Mouse (Mus musculus) macrophage (primary cell): ENCODE measurements around the gene Sbk3. TPM values are rescaled to one million over a fixed set of nuclear protein-coding genes. Genes with fewer than 3 reads are reported as not detected.
A peak's percentile ranks its signal among the peaks of the same experiment; 100 is the strongest.
"Not testable (repeated sequence)": the region's sequence is repeated elsewhere in the genome, so short reads cannot be mapped to it uniquely, and the experiment has no call there.

ENCODE experiments used
- H3K27ac ChIP-seq: fragments of 350-480 bp; formaldehyde crosslinking; 2 replicates; pipeline ENCODE4 v1.9.0; 2021
- H3K36me3 ChIP-seq: fragments of 350-480 bp; formaldehyde crosslinking; 2 replicates; pipeline ENCODE4 v1.9.0; 2021; ENCODE audit errors: inconsistent target
- H3K4me3 ChIP-seq: fragments of 350-480 bp; formaldehyde crosslinking; 2 replicates; pipeline ENCODE4 v1.9.0; 2021; ENCODE audit errors: inconsistent target
- H3K79me2 ChIP-seq: fragments of 350-480 bp; formaldehyde crosslinking; 2 replicates; pipeline ENCODE4 v1.9.0; 2021; ENCODE audit errors: inconsistent target
- WGBS: methylation state at CpG from one replicate; pipeline ENCODE4 v1.1.7; 2026; ENCODE audit warnings: inconsistent platforms; ENCODE audit not compliant: missing documents; 5-methylcytosine and 5-hydroxymethylcytosine counted together
- polyA plus RNA-seq: library from polyadenylated mRNA; stranded (reverse); fragments of 250-400 nt; gene quantifications from 3 replicates; pipeline ENCODE4 v1.2.4, GENCODE M21; 2018; ENCODE audit warnings: inconsistent platforms
- total RNA-seq, 78 experiments: library from RNA; depleted of rRNA; stranded (reverse); fragments of 250-400 nt; gene quantifications; 1 replicate in 9 of 78; 2 replicates in 24 of 78; 3 replicates in 43 of 78; 4 replicates in 2 of 78; pipeline ENCODE4 v1.2.4; 2018; ENCODE audit warnings: inconsistent platforms in 56 of 78

Sbk3 gene
- total RNA-seq (2018; cell fraction: chromatin; rRNA removed) = not detected
- total RNA-seq (2018; cell fraction: cytosol; rRNA removed) = not detected
- total RNA-seq (2018; cell fraction: nucleus; rRNA removed) = not detected
- not detected in 3 replicates for polyA plus RNA-seq

DNA sequence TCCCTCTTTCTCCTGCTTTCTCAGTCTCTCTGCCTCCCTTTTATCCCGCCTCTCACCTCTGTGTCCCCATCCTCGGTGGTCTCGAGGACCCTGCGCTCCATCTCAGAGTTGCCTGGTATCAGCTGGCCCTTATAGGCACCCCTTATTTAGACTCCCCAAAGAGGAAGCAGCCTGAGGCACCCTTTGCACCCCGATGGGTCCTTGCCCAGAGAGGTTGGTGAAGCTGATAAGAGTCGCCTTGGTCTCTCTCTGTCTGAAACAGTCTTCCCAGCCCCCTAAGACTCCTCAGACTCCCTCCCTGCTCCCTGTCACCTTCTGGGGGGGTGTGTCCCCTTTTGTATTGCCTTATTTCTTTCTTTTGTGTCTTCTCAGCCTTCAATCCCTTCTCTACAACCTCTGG is at the start of gene Sbk3:
Sbk3 (minus strand) TSS at position 101 of the 400 bp plus-strand sequence.
- Histone ChIP-seq H3K79me2 (no peaks in the 10 kb centered on the region), H3K36me3 (no peaks in the 10 kb centered on the region), H3K27ac (no peak within 1 kb of the TSS), H3K4me3 (no peak within 1 kb of the TSS)
- 37% methylated on average over 6 of the region's 6 CpGs for WGBS

DNA sequence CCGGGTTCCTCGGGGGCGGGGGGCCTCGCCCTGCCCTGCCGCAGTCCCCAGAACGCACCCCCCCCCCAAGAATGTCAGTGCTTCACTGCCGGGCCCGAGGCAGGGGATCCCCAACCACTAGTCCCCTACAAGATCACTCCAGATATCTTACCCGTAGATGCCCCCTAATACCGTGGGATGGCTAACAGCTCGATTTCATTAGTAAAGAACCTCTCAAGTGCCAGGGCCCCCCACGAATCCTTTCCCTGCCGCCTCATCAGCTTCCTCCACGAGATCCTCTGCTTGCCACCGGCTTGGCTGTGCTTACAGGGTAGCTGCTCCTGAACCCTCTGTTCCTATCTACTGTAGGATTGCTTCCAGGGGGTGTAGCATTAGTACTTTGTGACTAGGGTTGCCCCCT is 49.7 kb upstream of the Sbk3 start:
- H3K79me2 ChIP-seq = peaks cover 81% of the 10 kb centered on the region
- H3K27ac ChIP-seq = peak overlapping the region; percentile 63
- peak overlapping the region; percentile 84 for H3K4me3 ChIP-seq
- H3K36me3 ChIP-seq = peaks cover 27% of the 10 kb centered on the region; the same call in 1 of the 2 replicates
- 0% methylated on average over 15 of the region's 15 CpGs for WGBS

DNA sequence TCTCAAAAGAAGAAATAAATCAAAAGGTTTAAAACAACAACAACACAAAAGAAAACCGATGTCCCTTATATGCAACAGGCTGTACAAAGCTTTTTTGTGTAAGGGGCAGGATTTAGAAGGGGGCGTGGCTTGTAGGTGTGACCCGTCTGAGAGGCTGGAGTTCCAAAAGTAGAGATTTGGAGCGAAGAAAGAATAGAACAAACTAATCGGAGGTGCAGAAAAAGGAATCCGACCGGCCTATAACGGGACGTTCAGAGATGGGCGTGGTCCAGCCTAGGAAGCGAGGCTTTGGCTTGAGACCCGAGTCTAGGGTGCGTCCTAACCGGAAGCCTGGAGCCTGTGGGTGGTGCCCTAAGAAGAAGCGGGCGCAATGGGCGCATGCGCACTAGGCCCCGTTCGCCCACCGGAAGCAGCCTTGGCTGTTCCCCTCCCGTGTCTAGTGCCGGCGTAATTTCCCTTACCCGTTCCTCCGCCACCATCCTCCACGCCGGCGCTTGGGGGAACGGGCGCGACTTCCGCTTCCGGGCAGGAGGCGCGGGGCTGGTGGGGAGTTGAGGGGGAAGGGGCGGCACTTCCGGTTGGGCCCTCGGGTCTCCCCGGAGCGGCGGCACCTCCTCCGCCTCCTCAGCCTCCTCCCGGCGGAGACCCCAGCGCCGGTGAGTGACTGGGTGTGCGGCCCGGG is 49.2 kb upstream of the Sbk3 start, which contains the start of the genes Zfp865 and Ccdc106:
Zfp865 (plus strand) TSS at position 377 of the 682 bp plus-strand sequence.
Ccdc106 (plus strand) TSS at position 554 of the 682 bp plus-strand sequence.
- Histone ChIP-seq H3K27ac (peak within 1 kb of the TSS; percentile 81), H3K79me2 (peaks cover 76% of the 10 kb centered on the region), H3K36me3 (peaks cover 27% of the 10 kb centered on the region; the same call in 1 of the 2 replicates), H3K4me3 (peak within 1 kb of the TSS; percentile 84)
- 1% methylated on average over 48 of the region's 49 CpGs for WGBS

DNA sequence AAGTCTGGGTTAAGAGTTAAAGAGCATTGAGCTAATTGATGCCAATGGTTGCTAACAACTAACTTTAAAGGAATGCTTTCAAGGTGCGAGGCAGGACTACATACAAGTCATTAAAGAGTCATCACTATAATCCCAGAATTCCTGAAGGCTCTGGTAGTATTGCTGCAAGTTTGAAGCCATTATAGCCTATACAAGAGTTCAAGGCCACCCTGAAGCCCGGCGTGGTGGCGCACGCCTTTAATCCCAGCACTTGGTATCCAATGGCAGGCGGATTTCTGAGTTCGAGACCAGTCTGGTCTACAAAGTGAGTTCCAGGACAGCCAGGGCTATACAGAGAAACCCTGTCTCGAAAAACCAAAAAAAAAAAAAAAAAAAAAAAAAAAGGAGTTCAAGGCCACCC is 48.6 kb upstream of the Sbk3 start:
- Histone ChIP-seq H3K4me3 (peak overlapping the region; percentile 44), H3K36me3 (peaks cover 25% of the 10 kb centered on the region; the same call in 1 of the 2 replicates), H3K27ac (peak overlapping the region; percentile 81), H3K79me2 (peaks cover 70% of the 10 kb centered on the region)
- 30% methylated on average over 1 of the region's 8 CpGs for WGBS

DNA sequence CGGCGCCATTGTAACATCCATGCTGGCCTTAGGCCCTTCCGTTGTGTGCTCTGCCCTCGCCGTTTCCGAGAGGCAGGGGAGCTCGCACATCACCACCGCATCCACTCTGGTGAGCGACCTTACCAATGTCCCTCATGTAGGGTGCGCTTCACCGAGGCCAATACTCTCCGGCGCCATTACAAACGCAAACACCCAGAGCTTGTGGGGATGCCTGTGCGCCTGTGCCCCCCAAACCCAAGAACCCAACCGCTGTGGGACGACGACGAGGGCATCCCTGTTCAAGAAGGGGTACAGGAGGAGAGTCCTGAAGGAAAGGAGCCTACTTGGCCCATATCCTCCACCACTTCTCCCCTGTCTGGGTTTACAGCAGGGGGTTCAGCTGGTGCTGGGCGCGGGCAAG is 47.0 kb upstream of the Sbk3 start:
- Histone ChIP-seq H3K36me3 (peaks cover 11% of the 10 kb centered on the region; the same call in 1 of the 2 replicates), H3K79me2 (peaks cover 57% of the 10 kb centered on the region), H3K27ac (no peak overlapping the region), H3K4me3 (no peak overlapping the region)
- WGBS = 94% methylated on average over 21 of the region's 21 CpGs

DNA sequence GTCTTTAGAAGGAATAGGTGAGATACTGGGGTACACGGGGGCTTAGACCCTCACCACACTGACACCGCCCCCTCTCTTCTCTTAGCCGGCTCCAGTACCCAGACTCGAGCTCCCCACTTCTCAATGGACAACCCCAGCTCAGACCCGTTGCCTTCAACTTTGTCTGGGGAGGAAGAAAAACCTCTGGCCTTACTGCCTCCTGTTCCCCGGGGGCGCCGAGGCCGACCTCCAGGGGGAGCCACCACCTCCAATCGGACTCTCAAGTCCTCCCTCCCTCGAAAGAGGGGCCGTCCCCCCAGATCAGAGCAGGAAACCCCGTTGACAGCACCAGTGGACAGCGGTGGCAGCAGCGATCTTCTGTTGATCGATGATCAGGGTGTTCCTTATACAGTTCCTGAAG is 46.4 kb upstream of the Sbk3 start:
- peaks cover 57% of the 10 kb centered on the region for H3K79me2 ChIP-seq
- 94% methylated on average over 16 of the region's 16 CpGs for WGBS
- no peak overlapping the region for H3K4me3 ChIP-seq
- H3K36me3 ChIP-seq = peaks cover 11% of the 10 kb centered on the region; the same call in 1 of the 2 replicates
- H3K27ac ChIP-seq = no peak overlapping the region

DNA sequence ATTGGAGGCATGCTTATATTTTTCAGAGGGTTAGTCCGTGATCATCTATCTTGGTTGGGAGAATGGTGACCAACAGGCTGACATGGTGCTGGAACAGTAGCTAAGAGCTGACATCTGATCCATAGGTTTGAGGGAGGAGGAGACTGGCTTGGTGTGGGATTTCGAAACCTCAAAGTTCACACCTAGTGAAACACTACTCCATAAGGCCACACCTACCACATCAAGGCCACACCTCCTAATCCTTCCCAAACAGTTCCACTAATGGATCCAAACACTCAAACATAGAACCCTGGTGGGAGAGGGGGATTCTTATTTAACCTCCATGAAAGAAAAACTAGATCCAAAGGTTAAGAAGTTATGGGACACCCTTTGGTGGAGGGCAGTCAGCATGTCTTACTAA is 46.0 kb upstream of the Sbk3 start:
- 80% methylated on average over 2 of the region's 2 CpGs for WGBS
- Histone ChIP-seq H3K4me3 (no peak overlapping the region), H3K36me3 (peaks cover 11% of the 10 kb centered on the region), H3K79me2 (peaks cover 57% of the 10 kb centered on the region), H3K27ac (no peak overlapping the region)

DNA sequence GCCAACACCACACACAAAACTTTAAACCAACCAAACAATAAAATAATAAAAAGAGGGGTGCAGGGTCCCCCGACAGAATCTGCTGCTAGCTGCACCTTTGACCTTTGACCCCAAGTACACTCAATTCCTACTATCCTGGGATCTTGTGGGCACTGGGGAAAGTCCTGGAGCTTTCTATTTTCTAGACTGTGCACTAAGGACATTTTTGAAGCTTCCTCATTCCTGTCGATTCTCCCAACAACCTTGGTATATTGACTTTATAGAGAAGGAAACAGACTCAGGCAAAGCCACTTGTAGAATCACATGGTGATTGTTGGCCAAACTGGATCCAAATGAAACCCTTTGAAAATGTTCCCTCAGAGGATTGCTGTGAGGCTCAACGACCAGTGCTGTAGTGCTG is 45.1 kb upstream of the Sbk3 start:
- 27% methylated on average over 3 of the region's 3 CpGs for WGBS
- peaks cover 18% of the 10 kb centered on the region for H3K36me3 ChIP-seq
- H3K79me2 ChIP-seq = peaks cover 57% of the 10 kb centered on the region
- H3K4me3 ChIP-seq = peak overlapping the region; percentile 35
- H3K27ac ChIP-seq = peak overlapping the region; percentile 74

DNA sequence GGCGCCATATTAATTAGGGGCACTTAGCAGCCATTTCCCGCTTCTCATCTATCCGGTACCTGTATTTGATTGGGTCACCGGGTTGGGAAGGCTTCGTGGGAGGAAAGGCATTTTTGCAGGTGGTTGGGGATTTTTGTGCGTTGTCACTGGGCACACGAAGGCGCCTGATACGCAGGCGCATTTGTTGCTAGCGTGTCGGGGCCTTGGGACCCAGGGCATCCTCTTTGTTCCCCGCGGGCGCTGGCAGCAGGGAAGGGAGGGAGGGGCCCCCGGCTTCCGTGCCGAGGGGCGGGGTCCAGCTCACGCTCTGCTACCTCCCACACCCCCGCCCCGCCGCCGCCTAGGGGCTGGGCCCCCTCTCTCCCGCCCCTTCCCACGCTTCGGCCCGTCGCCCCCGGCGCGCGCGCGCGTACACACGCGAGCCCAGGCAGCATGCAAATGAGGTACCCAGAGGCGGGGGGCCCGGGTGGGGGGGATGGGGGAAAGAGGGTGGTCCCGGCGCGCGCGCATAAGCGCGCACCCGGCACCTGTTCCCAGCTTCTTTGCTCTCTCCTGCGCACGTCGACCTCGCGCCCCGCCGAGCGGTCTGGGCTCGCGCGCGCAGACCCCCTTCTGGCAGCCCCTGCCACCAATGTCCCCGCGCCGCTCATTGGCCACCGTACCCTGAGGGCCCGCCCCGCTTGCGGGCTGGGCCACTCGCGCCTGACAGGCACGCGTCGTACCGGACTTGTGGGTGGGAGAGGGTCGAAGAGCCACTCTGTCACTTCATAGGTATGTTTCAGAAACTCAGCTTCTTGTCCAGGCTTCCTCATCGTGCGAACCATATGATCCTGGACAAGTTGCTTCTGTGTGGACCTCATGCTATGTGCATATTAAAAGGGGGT is 44.4 kb upstream of the Sbk3 start, which contains the start of gene Gm44973:
Gm44973 (plus strand) TSS at position 379 of the 884 bp plus-strand sequence.
- H3K4me3 ChIP-seq = peak within 1 kb of the TSS; percentile 54
- peaks cover 25% of the 10 kb centered on the region for H3K36me3 ChIP-seq
- H3K27ac ChIP-seq = peak within 1 kb of the TSS; percentile 87
- WGBS = 1% methylated on average over 54 of the region's 76 CpGs
- H3K79me2 ChIP-seq = peaks cover 54% of the 10 kb centered on the region; the same call in 1 of the 2 replicates

DNA sequence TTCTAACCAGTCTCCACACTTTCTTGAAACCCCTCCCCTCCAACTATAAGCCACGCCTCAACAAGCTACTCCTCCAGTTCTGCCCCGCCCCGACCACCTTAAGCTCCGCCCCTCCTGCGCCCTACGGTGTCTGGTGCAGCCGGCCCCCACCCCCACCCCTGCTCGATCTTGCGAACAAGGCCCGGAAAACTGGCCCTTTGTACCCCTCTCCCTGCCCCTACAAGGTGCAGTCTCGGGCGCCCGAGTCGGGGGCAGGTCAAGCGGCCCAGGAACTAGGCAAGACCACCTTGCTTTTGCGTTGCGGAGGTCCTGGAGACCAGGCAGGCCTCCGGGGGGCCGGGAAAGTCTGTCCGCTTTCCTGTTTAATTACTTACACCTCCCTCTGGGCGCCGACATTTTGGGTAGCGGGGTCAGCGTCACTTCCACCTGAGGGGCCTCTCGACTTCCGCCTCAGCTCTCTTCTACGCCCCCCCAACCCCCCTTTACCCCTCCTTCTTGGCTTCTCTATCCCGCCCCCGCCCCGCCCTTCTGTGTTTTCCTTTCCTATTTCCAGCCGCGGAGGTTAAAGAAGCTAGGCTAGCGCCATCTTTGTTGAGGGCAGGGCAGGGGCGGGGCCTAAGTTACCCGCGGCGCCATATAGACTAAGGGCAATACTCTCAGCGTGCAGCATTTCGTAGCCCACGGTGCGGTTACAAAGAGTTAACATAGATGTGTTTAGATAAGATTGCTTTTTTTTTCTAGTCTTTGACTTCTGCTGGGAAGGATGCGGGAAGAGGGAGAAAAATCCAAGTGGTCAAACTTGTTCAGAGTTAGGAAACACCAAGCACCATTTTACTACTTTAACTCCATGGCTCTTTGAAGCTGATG is 43.5 kb upstream of the Sbk3 start, which contains the start of the genes Zfp524 and Fiz1:
Zfp524 (plus strand) TSS at position 165 of the 867 bp plus-strand sequence.
Fiz1 (minus strand) TSS at position 447 of the 867 bp plus-strand sequence.
- H3K27ac ChIP-seq = peak within 1 kb of the TSS; percentile 87
- peaks cover 55% of the 10 kb centered on the region; the same call in 1 of the 2 replicates for H3K79me2 ChIP-seq
- WGBS = 1% methylated on average over 41 of the region's 42 CpGs
- peaks cover 32% of the 10 kb centered on the region for H3K36me3 ChIP-seq
- H3K4me3 ChIP-seq = peak within 1 kb of the TSS; percentile 54

DNA sequence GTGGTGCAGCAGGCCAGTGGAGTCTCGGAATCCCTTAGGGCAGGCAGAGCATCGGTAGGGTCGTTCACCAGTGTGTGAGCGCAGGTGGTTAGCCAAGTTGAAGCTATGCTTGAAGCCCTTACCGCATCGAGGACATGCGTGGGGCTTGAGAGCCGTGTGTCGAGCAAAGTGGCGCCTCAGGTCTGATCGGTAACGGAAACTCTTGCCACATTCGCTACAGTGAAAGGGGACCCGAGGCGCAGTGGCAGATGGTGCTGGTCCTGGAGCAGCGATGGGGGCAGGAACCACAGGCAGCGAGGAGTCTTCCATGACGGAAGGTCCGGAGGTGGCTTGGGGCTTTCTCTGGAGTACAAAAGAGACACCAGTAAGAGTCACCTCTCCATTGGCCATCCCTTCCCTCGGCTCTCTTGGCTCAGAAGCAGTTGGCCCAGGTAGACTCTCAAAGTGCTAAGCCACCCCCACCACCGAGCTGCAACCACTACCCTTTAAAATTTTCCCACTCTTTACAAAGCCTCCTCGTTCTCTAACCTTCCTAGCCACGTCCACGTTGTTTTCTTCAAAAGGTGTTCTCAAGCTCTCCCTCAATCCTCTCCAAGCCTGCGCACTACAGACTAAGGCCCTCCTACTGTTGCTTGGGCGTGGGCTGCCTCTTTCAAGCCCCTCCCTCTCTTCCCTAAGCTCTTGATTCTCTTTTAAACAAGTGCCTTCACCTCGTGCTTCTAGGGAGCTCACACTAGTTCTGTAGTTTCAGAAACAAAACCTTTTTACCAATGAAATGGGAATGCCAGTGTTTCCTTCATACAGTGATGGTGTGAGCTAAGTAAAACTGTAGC is 41.9 kb upstream of the Sbk3 start:
- 80% methylated on average over 26 of the region's 27 CpGs for WGBS
- Histone ChIP-seq H3K79me2 (peaks cover 40% of the 10 kb centered on the region; the same call in 1 of the 2 replicates), H3K4me3 (peak overlapping the region; percentile 54; the same call in 1 of the 2 replicates), H3K27ac (peak overlapping the region; percentile 87; the same call in 1 of the 2 replicates), H3K36me3 (peaks cover 41% of the 10 kb centered on the region)

DNA sequence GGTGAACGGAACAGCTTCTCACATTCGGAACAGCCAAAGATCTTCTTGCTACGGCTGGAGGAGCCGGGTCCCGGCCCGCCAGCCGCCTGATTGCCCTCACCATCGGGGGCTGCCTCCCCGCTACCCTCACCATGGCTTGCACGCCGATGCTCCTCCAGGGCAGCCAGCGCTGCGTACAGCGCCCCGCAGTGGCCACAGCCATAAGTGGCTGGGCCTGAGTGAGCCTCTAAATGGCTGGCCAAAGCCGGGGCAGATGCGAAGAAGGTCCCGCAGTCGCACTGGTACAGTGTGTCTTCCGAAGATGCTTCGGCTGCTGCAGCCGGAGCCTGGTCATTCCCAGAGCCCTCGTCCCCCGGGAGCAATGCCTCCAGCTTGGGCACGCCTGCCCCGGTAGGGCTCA is 37.3 kb upstream of the Sbk3 start:
- WGBS = 95% methylated on average over 18 of the region's 26 CpGs
- Histone ChIP-seq H3K36me3 (peaks cover 48% of the 10 kb centered on the region), H3K4me3 (no peak overlapping the region), H3K27ac (no peak overlapping the region), H3K79me2 (peaks cover 25% of the 10 kb centered on the region; the same call in 1 of the 2 replicates)

DNA sequence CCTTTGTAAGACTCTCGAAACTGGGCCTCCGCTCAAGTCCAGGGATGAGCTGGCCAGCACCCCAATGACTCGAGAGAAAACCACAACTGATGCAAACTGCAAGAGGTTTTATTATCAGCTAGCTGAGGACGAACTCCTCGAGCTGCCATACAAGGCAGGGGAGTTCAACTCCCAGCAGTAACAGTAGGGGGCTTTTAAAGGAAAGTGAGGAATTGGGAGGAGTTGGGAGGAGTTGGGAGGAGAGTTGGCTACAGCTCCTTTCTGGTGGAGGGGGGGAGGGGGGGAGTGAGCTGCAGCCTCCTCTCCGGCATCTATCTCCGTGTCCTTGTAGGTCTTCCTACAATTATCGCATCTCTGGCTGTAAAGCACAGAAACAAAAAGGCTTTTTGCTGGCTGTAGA is 31.9 kb upstream of the Sbk3 start:
- not testable (repeated sequence) for H3K79me2 ChIP-seq, H3K27ac ChIP-seq, H3K36me3 ChIP-seq, H3K4me3 ChIP-seq
- WGBS = 91% methylated on average over 5 of the region's 8 CpGs
